Mouse (Mus musculus) telencephalon, adult 2 months (tissue): Measurements from ENCODE around the gene Apof.

Experiments used
- DNase-seq: peaks from one replicate; pipeline ENCODE4 v3.0.0-alpha.2; 2011; ENCODE audit warnings: low read depth, low spot score

Gene Apof

GRCm38 (mm10) chr10:128268371-128268770, at the start of gene Apof:
TSS of gene Apof (plus strand) at chr10:128268671.
- DNase-seq, result no peak

- DNase-seq, result no peak
These were observed 46.8 kb upstream of the Apof start for GRCm38 (mm10) chr10:128221533-128222286.

GRCm38 (mm10) chr10:128225064-128225463, 43.4 kb upstream of the Apof start:
- DNase-seq, result no peak

DNA sequence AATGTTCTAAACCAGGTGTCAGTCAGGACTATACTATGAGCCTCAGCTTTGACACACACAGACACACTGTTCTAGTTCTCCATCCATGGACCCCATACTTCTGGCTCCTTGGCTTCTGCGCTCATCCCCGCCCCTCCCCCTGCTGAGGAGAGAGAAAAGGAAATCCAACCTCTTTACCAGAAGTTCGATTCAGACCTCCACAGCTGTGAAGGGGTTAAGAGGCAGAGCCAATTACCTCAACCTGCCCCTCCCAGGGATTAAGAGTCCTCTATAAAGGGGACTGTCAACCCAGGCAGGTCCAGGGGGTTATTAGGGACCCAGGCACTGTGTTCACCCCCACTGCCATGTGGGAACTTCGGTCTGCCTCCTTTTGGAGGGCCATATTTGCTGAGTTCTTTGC, 42.9 kb upstream of the Apof start, which contains the start of gene Mip:
Mip (plus strand) TSS at position 301 of the 400 bp plus-strand sequence.
- no peak for DNase-seq

- no peak for DNase-seq
These were observed 40.9 kb upstream of the Apof start for GRCm38 (mm10) chr10:128227592-128227991.

DNA sequence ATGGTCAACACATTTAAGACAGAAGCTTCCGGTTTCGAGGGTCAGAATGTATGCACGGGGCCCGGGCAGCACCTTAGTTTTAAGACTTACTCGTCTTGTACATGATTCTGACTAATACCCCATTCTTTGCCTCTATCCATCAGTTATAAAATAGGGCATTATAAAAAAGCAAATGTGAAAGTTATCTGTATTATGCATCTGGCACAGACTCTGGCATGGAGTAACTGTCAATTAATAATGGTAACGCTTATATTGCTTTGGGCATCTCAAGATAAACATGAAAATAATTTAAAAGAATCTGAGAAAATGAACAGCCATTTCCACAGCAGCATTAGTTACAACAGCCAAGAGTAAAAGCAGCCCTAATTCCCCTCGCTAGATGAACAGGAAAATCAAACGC, 40.5 kb upstream of the Apof start:
- no peak for DNase-seq

- DNase-seq, result no peak
These were observed 37.9 kb upstream of the Apof start for GRCm38 (mm10) chr10:128230582-128230981.

- DNase-seq, result no peak
These were observed 37.3 kb upstream of the Apof start for GRCm38 (mm10) chr10:128231146-128231545.

DNA sequence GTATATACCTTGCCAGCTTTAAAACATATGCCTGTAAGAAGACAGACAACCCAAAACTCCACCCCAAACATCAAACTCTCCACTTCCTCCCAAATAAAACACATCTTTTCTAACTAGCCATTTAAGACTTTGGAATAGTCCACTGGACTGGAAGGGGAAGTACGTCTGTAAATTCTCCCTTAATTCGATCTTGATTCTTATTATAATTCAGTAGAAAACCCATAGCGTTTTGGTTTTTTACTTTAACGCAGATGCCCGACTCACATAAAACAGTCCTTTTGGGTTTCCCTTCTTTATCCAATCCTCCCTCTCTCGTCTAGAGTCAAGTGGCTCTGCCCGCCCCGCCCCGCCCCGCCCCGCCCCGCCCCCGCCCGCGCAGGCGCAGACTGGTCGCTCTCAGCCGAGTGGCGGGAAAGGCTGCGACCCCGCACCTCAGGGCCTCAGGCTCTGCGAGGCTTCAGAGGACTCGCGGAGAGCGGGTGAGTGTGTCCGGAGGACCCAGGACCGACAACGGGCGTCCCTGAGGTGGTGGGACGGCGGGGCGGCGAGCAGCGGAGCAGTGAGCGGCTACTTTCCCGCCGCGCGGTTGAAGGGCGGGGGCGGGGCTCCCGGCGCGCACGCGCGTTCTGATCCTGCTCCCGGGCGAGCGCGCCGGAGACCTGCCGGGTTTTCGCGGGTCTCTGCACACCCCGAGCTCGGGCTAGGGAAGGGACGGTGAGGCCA, 36.6 kb upstream of the Apof start, which contains the start of gene Timeless:
Timeless (plus strand) TSS at position 369 of the 723 bp plus-strand sequence.
- DNase-seq, result peak; percentile 79

DNA sequence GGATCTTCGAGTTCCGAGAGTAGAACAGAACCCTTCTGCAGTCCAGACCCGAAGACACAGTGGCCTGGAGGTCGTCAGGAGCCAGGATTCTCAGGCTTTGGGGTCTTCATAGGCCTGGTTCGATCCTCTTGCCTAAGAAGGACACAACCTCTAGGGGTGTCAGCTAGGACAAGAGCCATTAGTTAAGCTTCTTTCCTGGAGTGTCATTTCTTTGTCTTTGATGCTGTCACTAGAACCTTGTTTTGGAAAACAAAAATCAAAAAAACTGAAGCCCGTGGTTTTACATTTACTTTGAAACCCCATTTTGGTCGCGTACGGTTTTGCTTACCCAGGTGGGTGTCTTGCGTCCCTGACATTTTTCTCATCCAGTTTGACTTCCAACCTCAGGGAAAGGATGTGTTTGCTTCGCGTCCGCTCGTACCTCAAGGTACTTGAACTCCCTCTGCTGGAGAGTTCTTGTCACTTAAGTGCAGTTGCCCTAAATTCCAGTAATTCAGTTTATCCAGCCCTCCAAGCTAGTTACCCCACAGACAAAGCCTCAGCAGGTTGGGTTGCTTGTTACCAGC, 36.0 kb upstream of the Apof start:
- DNase-seq, result peak; percentile 74

DNA sequence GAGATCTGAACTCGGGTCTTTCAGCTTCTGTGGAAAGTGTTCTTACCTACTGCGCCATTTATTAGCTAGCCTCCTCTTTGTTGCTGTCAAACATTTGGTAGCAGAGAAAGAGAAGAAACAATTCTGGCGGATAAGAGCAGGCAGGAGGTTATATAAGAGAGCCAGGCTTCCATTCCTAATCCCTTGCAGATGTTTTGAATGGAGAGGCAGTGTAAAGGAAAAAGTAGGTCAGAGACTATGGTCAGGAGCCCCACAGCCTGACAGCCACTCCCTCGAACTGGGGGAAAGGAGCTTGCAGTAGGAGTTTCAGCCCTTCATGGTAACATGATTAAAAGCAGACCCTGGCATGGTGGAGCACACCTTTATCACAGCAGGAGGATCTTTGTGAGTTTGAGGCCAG, 32.1 kb upstream of the Apof start:
- no peak for DNase-seq

- DNase-seq, result peak; percentile 26
These were observed 30.5 kb upstream of the Apof start for GRCm38 (mm10) chr10:128237807-128238480.

- DNase-seq, result no peak
These were observed 29.3 kb upstream of the Apof start for GRCm38 (mm10) chr10:128239140-128239539.

DNA sequence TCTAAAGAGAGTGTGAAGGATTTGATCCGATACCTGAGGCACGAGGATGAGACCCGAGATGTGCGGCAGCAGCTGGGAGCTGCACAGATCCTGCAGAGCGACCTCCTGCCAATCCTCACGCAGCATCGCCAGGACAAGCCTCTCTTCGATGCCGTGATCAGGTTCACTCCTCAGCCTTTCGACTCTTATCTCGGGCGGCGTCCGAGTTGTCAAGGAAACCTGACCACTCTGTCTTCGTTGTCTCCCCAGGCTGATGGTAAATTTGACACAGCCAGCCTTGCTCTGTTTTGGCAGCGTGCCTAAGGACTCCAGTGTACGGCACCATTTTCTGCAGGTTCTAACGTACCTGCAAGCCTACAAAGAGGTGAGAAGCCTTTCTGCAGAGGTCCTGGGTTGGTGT, 28.3 kb upstream of the Apof start:
- no peak for DNase-seq

GRCm38 (mm10) chr10:128243252-128243651, 25.2 kb upstream of the Apof start:
- no peak for DNase-seq

DNA sequence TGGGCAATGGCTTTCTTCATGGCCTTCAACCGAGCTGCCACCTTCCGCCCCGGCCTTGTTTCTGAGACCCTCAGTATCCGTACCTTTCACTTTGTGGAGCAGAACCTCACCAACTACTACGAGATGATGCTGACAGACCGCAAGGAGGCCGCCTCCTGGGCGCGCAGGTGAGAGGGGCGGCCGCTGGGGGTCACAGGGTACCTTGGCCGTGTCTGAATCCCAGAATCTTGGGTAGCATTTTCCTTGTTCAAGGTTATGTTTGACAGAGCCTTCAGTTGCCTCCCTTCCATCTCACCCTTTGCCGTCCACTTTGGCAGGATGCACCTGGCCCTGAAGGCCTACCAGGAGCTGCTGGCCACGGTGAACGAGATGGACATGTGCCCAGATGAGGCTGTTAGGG, 24.4 kb upstream of the Apof start:
- DNase-seq, result no peak

GRCm38 (mm10) chr10:128247020-128247732, 21.3 kb upstream of the Apof start:
- no peak for DNase-seq

DNA sequence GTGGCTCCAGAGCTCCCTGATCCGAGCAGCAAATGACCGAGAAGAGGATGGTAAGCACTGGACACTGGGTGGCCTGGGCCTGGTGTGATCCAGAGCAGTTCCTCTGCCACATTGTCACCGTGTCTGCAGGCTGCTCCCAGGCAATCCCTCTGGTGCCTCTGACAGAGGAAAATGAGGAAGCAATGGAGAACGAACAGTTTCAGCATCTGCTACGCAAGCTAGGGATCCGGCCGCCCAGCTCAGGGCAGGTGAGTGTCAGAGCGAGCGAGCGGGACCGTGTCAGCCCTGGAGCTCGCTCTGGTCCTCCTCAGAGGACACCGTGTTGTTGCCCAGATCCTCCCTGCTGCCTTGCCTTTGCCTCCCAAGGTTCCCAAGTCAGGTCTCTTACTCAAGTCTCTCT, 17.9 kb upstream of the Apof start:
- DNase-seq, result no peak

DNA sequence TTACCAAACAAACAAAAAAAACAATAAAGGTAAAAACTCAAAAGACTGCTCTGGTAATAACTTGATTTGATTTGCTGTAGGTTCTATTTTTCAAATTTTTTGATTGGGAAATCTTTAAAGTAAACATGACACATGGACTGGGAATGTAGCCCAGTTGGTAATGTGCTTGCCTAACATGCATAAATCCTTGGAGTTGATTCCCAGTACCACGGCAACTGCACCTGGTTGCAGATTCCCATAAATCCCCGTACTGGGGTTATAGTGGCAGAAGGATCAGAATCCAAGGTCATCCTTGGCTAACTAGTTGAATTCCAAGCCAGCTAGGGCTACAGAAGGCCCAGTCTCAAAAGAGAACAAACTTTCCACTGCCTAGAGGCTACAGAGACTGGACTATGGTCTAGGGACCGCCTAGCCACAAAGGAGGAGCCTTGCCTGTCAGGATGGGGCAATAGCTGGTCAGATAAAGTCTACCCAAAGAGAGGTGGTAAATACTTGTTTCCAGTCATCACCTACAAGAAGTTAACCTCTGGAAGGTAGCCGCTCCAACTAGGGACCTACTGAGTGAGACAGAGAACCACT, 14.7 kb upstream of the Apof start, which contains the start of gene Apon:
Apon (plus strand) TSS at position 420 of the 579 bp plus-strand sequence.
- DNase-seq, result no peak

DNA sequence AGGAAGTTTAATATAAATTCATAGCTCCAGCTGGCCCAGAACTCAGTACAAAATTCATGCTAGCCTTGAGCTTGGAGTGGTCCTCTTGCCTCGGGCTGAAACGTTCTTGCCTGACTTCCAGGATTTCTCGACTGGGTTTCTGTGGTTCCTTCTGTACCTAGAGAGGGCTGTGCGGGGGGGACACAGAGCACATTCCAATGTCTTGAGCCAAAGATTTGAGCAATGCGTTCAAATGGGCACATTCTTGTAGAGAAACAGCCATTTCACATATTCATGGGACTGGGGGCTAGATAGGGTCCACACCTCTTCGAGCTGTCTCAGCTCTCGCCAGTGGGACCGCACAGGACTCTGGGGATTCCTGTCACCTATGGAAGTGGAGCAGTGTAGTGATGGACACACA, 12.5 kb upstream of the Apof start:
- no peak for DNase-seq

DNA sequence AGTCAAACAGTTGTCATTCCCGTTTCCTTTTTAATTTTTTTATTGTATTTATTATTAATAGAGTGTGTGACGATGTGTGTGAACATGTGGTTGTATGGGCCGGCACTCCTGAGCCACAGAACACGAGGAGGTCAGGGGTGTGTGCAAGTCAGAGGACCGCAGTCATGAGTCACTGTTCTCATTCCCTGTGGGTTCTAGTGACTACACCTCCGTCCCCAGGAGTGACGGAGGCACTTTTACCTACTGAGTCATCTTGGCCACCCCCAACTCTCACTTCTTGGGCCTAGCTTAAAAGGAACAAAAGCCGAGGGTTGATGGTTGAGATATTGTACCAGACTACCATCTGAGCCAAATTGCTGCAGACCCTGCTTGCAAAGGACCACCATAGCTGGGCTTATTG, 12.1 kb upstream of the Apof start:
- no peak for DNase-seq
